Comparison of ENCODE assay signal across 10 mouse cellular contexts in genomic region chr12:84907024-84907626, GRCm38 (mm10). TPM values are rescaled to one million over a fixed set of nuclear protein-coding genes. Genes with fewer than 3 reads are reported as not detected.
DNase-seq lines count a peak whose midpoint lies in the region; ATAC-seq and TF ChIP-seq lines count a peak whose summit lies in the region.
"Had no signal": no experiment of that assay in that cellular context is flagged by ENCODE, and none has a peak within 500 bp of the region (broad histone marks: within the 10 kb centered on the region; RNA-seq: fewer than 3 reads in every experiment).

No protein-coding gene starts in this region.

- intact Hi-C loops in heart, postnatal 10 days (cut with DNase I) = no loop called here

- H3K9ac ChIP-seq in forebrain, postnatal 0 days = no peak overlapping the region
- H3K9ac ChIP-seq in embryonic facial prominence, embryonic 14.5 days (ENCODE audit: low read depth, low read length) = no peak overlapping the region
- H3K9ac ChIP-seq in midbrain, embryonic 14.5 days (replicated peaks; ENCODE audit: low read length) = no peak overlapping the region

- no peak for DNase-seq in forebrain, embryonic 10.5 days (ENCODE audit: extremely low spot score, low spot score)
- DNase-seq in forebrain, postnatal 0 days = no peak
- peak; percentile 84 for DNase-seq in embryonic facial prominence, embryonic 14.5 days (ENCODE audit: low spot score)
- DNase-seq in heart, postnatal 10 days = peak; percentile 39 to 49
- DNase-seq in midbrain, embryonic 14.5 days = no peak
- no peak for DNase-seq in liver
- no peak for DNase-seq in kidney, adult 9 months
- DNase-seq in layer of hippocampus, postnatal 36 days = no peak
- DNase-seq: B cell, adult 2 months had no signal

- no peaks in the 10 kb centered on the region; the same call in 1 of the 2 replicates for H3K9me3 ChIP-seq in forebrain, embryonic 10.5 days
- no peaks in the 10 kb centered on the region for H3K9me3 ChIP-seq in forebrain, postnatal 0 days (ENCODE audit: low read length)
- no peaks in the 10 kb centered on the region for H3K9me3 ChIP-seq in embryonic facial prominence, embryonic 14.5 days (ENCODE audit: control insufficient read depth, low read length)
- no peaks in the 10 kb centered on the region for H3K9me3 ChIP-seq in midbrain, embryonic 14.5 days (ENCODE audit: control insufficient read depth, low read length)

- H3K27ac ChIP-seq in forebrain, embryonic 10.5 days = peak overlapping the region; percentile 61; the same call in 1 of the 2 replicates
- H3K27ac ChIP-seq in forebrain, postnatal 0 days (ENCODE audit: low read depth, low read length) = no peak overlapping the region
- H3K27ac ChIP-seq in embryonic facial prominence, embryonic 14.5 days (replicated peaks; ENCODE audit: low read depth, low read length) = peak overlapping the region; percentile 77
- no peak overlapping the region for H3K27ac ChIP-seq in midbrain, embryonic 14.5 days (replicated peaks; ENCODE audit: low read depth, low read length)

- no peak for TF ChIP-seq CTCF in forebrain, postnatal 0 days (IDR thresholded peaks at IDR 0.05; ENCODE audit: low read depth)

- WGBS in forebrain, embryonic 10.5 days = 67% methylated on average over 12 of the region's 12 CpGs
- WGBS in forebrain, postnatal 0 days = 61% methylated on average over 12 of the region's 12 CpGs
- WGBS in embryonic facial prominence, embryonic 14.5 days = 16% methylated on average over 11 of the region's 12 CpGs
- WGBS in midbrain, embryonic 14.5 days = 73% methylated on average over 12 of the region's 12 CpGs

- H3K4me3 ChIP-seq in forebrain, embryonic 10.5 days = no peak overlapping the region
- no peak overlapping the region for H3K4me3 ChIP-seq in forebrain, postnatal 0 days (ENCODE audit: low read depth, low read length)
- no peak overlapping the region for H3K4me3 ChIP-seq in embryonic facial prominence, embryonic 14.5 days (ENCODE audit: low read depth, low read length)
- H3K4me3 ChIP-seq in midbrain, embryonic 14.5 days (replicated peaks; ENCODE audit: low read depth, low read length) = no peak overlapping the region

- H3K4me2 ChIP-seq in forebrain, postnatal 0 days (ENCODE audit: low read depth) = no peak overlapping the region
- H3K4me2 ChIP-seq in embryonic facial prominence, embryonic 14.5 days (ENCODE audit: low read depth, low read length) = peak overlapping the region; percentile 1; the same call in 1 of the 2 replicates
- H3K4me2 ChIP-seq in midbrain, embryonic 14.5 days (ENCODE audit: low read length) = no peak overlapping the region

- H3K36me3 ChIP-seq in forebrain, embryonic 10.5 days (replicated peaks) = no peaks in the 10 kb centered on the region
- no peaks in the 10 kb centered on the region for H3K36me3 ChIP-seq in forebrain, postnatal 0 days (ENCODE audit: insufficient read depth)
- no peaks in the 10 kb centered on the region for H3K36me3 ChIP-seq in embryonic facial prominence, embryonic 14.5 days (ENCODE audit: control insufficient read depth, insufficient read depth, low read length)
- no peaks in the 10 kb centered on the region for H3K36me3 ChIP-seq in midbrain, embryonic 14.5 days (ENCODE audit: control insufficient read depth, insufficient read depth, low read length)

- H3K4me1 ChIP-seq in forebrain, embryonic 10.5 days = peaks cover 24% of the 10 kb centered on the region
- no peaks in the 10 kb centered on the region for H3K4me1 ChIP-seq in forebrain, postnatal 0 days (ENCODE audit: insufficient read depth)
- H3K4me1 ChIP-seq in embryonic facial prominence, embryonic 14.5 days (ENCODE audit: control insufficient read depth, insufficient read depth, low read length) = peaks cover 14% of the 10 kb centered on the region
- no peaks in the 10 kb centered on the region for H3K4me1 ChIP-seq in midbrain, embryonic 14.5 days (ENCODE audit: control insufficient read depth, insufficient read depth, low read length)

- ATAC-seq in forebrain, postnatal 0 days = no peak
- peak; percentile 81 for ATAC-seq in embryonic facial prominence, embryonic 14.5 days (ENCODE audit: low read depth)
- peak; percentile 17; the same call in 1 of the 2 replicates for ATAC-seq in midbrain, embryonic 14.5 days (ENCODE audit: low FRiP score, low TSS enrichment)

- no peaks in the 10 kb centered on the region for H3K27me3 ChIP-seq in forebrain, embryonic 10.5 days (ENCODE audit: poor library complexity, severe bottlenecking)
- no peaks in the 10 kb centered on the region for H3K27me3 ChIP-seq in forebrain, postnatal 0 days (ENCODE audit: insufficient read depth, low read length)
- no peaks in the 10 kb centered on the region for H3K27me3 ChIP-seq in embryonic facial prominence, embryonic 14.5 days (replicated peaks; ENCODE audit: control insufficient read depth, insufficient read depth, low read length)
- no peaks in the 10 kb centered on the region for H3K27me3 ChIP-seq in midbrain, embryonic 14.5 days (ENCODE audit: control insufficient read depth, insufficient read depth, low read length)

RNA-seq across cellular contexts. Expression of gene Ltbp2, which starts 30.8 kb away (rescaled TPM):
- 0.10 TPM in 1 of 2 replicates, not detected in the other for polyA plus RNA-seq in forebrain, embryonic 10.5 days (2016; fragmentation: Nextera tagmentation; extraction: Ambion mirVana)
- total RNA-seq in forebrain, postnatal 0 days (2014; rRNA removed) = 0.76 and 1.2 TPM in 2 replicates
- 0.10 and 0.51 TPM in 2 replicates for polyA plus RNA-seq in forebrain, postnatal 0 days (2015; fragmentation: Nextera tagmentation; extraction: Ambion mirVana)
- polyA plus RNA-seq in embryonic facial prominence, embryonic 14.5 days (2014; fragmentation: Nextera tagmentation; extraction: Ambion mirVana) = 9.2 and 11.2 TPM in 2 replicates
- total RNA-seq in heart, postnatal 10 days (2021) = 1 to 10 TPM; 5.6 to 6.1 TPM
- polyA plus RNA-seq in midbrain, embryonic 14.5 days (2014; fragmentation: Nextera tagmentation; extraction: Ambion mirVana) = 0.13 TPM in 1 of 2 replicates, not detected in the other
- under 1 TPM; 0.40 to 0.55 TPM for total RNA-seq in layer of hippocampus, postnatal 36 days (2021)
- total RNA-seq: common myeloid progenitor, adult 5-6 weeks had no signal

Comparison
In these comparisons a context has a peak if more than half of its experiments do, and no peak if none do; other contexts are left out.
1. H3K27ac ChIP-seq: peak in forebrain, embryonic 10.5 days (single experiment) and embryonic facial prominence, embryonic 14.5 days (single experiment); none in forebrain, postnatal 0 days (single experiment) and midbrain, embryonic 14.5 days (single experiment).
2. DNase-seq: peak in embryonic facial prominence, embryonic 14.5 days (single experiment) and heart, postnatal 10 days (2 of 2); none in forebrain, embryonic 10.5 days (single experiment), forebrain, postnatal 0 days (single experiment), midbrain, embryonic 14.5 days (single experiment), liver (single experiment), kidney, adult 9 months (single experiment) and layer of hippocampus, postnatal 36 days (0 of 2).